Mouse (Mus musculus) CH12.LX (cell line): ENCODE measurements around the gene Efhb. TPM values are rescaled to one million over a fixed set of nuclear protein-coding genes. Genes with fewer than 3 reads are reported as not detected.
A peak's percentile ranks its signal among the peaks of the same experiment; 100 is the strongest.

ENCODE experiments used
- DNase-seq: peaks from one replicate; pipeline ENCODE4 v3.0.0-alpha.2; 2013; ENCODE audit errors: extremely low read depth
- H3K27ac ChIP-seq: 2 replicates; pipeline ENCODE4 v1.5.1; 2012; ENCODE audit warnings: low read depth, mild to moderate bottlenecking, control low read depth, moderate library complexity; ENCODE audit not compliant: insufficient read depth
- H3K27me3 ChIP-seq: replicated peaks from 2 replicates; pipeline ENCODE3; 2012; ENCODE audit warnings: inconsistent platforms
- H3K36me3 ChIP-seq, 2 experiments: replicated peaks in 1 of 2; 2 replicates each; pipeline versions ENCODE3 to v1.6.1; 2012; ENCODE audit warnings: inconsistent platforms in 1 of 2, low read length in 1 of 2, mild to moderate bottlenecking in 1 of 2, mixed read lengths in 1 of 2, moderate library complexity in 1 of 2; ENCODE audit not compliant: control insufficient read depth in 1 of 2, insufficient read depth in 1 of 2
- H3K4me1 ChIP-seq, 2 experiments: 2 replicates each; pipeline ENCODE4 v1.6.1; 2012; ENCODE audit warnings: inconsistent platforms in 1 of 2, moderate library complexity in 1 of 2; ENCODE audit not compliant: insufficient read depth in 2 of 2, control insufficient read depth in 1 of 2
- H3K4me2 ChIP-seq: 2 replicates; pipeline ENCODE4 v1.6.1; 2012; ENCODE audit warnings: low read depth, mild to moderate bottlenecking, control low read depth; ENCODE audit not compliant: poor library complexity, insufficient read depth, severe bottlenecking
- H3K4me3 ChIP-seq, 3 experiments: fragments of 150-350 bp in 1 of 3; sonication (generic) in 1 of 3; replicated peaks in 1 of 3; 2 replicates each; pipeline versions ENCODE3 to v1.5.1; 2011 to 2012; ENCODE audit warnings: low read depth in 2 of 3, low read length in 2 of 3, mild to moderate bottlenecking in 2 of 3, moderate library complexity in 2 of 3, control low read depth in 1 of 3, improper control_type of control experiment in 1 of 3, inconsistent platforms in 1 of 3, mixed read lengths in 1 of 3; ENCODE audit not compliant: poor library complexity in 1 of 3
- H3K79me2 ChIP-seq: replicated peaks from 2 replicates; pipeline ENCODE4 v1.6.1; 2012; ENCODE audit warnings: mild to moderate bottlenecking, moderate library complexity; ENCODE audit not compliant: control insufficient read depth, poor library complexity, insufficient read depth, severe bottlenecking; ENCODE audit errors: extremely low read depth
- H3K9ac ChIP-seq: 2 replicates; pipeline ENCODE4 v1.6.1; 2012; ENCODE audit warnings: low read depth, mild to moderate bottlenecking, control low read depth, moderate library complexity; ENCODE audit not compliant: insufficient read depth
- H3K9me3 ChIP-seq: replicated peaks from 2 replicates; pipeline ENCODE3; 2012; ENCODE audit warnings: low read length, inconsistent platforms, mixed read lengths
- BHLHE40 ChIP-seq: IDR thresholded peaks from 2 replicates; pipeline ENCODE4 v1.6.1; 2011; ENCODE audit warnings: mild to moderate bottlenecking, low read depth, low read length, improper control_type of control experiment
- CHD1 ChIP-seq: IDR thresholded peaks from 2 replicates; pipeline ENCODE4 v1.6.1; 2012; ENCODE audit warnings: low read depth, low read length, improper control_type of control experiment, inconsistent platforms
- CHD2 ChIP-seq: IDR thresholded peaks from 2 replicates; pipeline ENCODE4 v1.6.1; 2011; ENCODE audit warnings: low read length, improper control_type of control experiment
- CTCF ChIP-seq, 2 experiments: IDR thresholded peaks in 1 of 2; conservative IDR thresholded peaks in 1 of 2; 2 replicates each; pipeline ENCODE4 v1.5.1; 2011 to 2012; ENCODE audit warnings: low read depth in 2 of 2, low read length in 2 of 2, improper control_type of control experiment in 1 of 2, inconsistent platforms in 1 of 2, mild to moderate bottlenecking in 1 of 2, moderate library complexity in 1 of 2
- ELF1 ChIP-seq: IDR thresholded peaks from 2 replicates; pipeline ENCODE4 v1.6.1; 2014; ENCODE audit warnings: low read depth, mild to moderate bottlenecking, inconsistent platforms, low read length, improper control_type of control experiment
- ETS1 ChIP-seq: conservative IDR thresholded peaks from 2 replicates; pipeline ENCODE4 v1.6.1; 2012; ENCODE audit warnings: low read depth, mild to moderate bottlenecking, inconsistent platforms, low read length, improper control_type of control experiment, moderate library complexity
- GABPA ChIP-seq: IDR thresholded peaks from 2 replicates; pipeline ENCODE4 v1.6.1; 2012; ENCODE audit warnings: low read depth, low read length, improper control_type of control experiment, inconsistent platforms; ENCODE audit not compliant: insufficient replicate concordance
- HCFC1 ChIP-seq: IDR thresholded peaks from 2 replicates; pipeline ENCODE4 v1.6.1; 2012; ENCODE audit warnings: low read depth, mild to moderate bottlenecking, inconsistent platforms, low read length, improper control_type of control experiment
- IRF4 ChIP-seq: IDR thresholded peaks from 2 replicates; pipeline ENCODE4 v1.6.1; 2014; ENCODE audit warnings: low read depth, mild to moderate bottlenecking, inconsistent platforms, low read length, improper control_type of control experiment
- JUN ChIP-seq: IDR thresholded peaks from 2 replicates; pipeline ENCODE4 v1.6.1; 2011; ENCODE audit warnings: low read depth, mild to moderate bottlenecking, low read length, improper control_type of control experiment, moderate library complexity; ENCODE audit not compliant: insufficient read depth
- JUND ChIP-seq: conservative IDR thresholded peaks from 2 replicates; pipeline ENCODE4 v1.6.1; 2011; ENCODE audit warnings: low read depth, low read length, improper control_type of control experiment
- MAX ChIP-seq: IDR thresholded peaks from 2 replicates; pipeline ENCODE4 v1.6.1; 2011; ENCODE audit warnings: low read length, improper control_type of control experiment
- MAZ ChIP-seq: IDR thresholded peaks from 2 replicates; pipeline ENCODE4 v1.6.1; 2012; ENCODE audit warnings: low read depth, mild to moderate bottlenecking, inconsistent platforms, low read length, improper control_type of control experiment, moderate library complexity
- MEF2A ChIP-seq: IDR thresholded peaks from 2 replicates; pipeline ENCODE4 v1.6.1; 2014; ENCODE audit warnings: low read depth, mild to moderate bottlenecking, inconsistent platforms, low read length, improper control_type of control experiment, borderline replicate concordance
- MXI1 ChIP-seq: IDR thresholded peaks from 2 replicates; pipeline ENCODE4 v1.6.1; 2011; ENCODE audit warnings: mild to moderate bottlenecking, low read depth, low read length, improper control_type of control experiment
- NRF1 ChIP-seq: IDR thresholded peaks from 2 replicates; pipeline ENCODE4 v1.6.1; 2014; ENCODE audit warnings: low read depth, mild to moderate bottlenecking, inconsistent platforms, low read length, improper control_type of control experiment, moderate library complexity
- POLR2AphosphoS2 ChIP-seq: IDR thresholded peaks from 2 replicates; pipeline ENCODE4 v1.6.1; 2011; ENCODE audit warnings: low read depth, low read length, improper control_type of control experiment
- RAD21 ChIP-seq: IDR thresholded peaks from 2 replicates; pipeline ENCODE4 v1.6.1; 2011; ENCODE audit warnings: low read depth, mild to moderate bottlenecking, low read length, improper control_type of control experiment, moderate library complexity
- SMC3 ChIP-seq: IDR thresholded peaks from 2 replicates; pipeline ENCODE4 v1.6.1; 2011; ENCODE audit warnings: low read depth, low read length, improper control_type of control experiment
- TBP ChIP-seq: conservative IDR thresholded peaks from 2 replicates; pipeline ENCODE4 v1.6.1; 2011; ENCODE audit warnings: low read depth, low read length, improper control_type of control experiment
- TCF12 ChIP-seq: IDR thresholded peaks from 2 replicates; pipeline ENCODE4 v1.6.1; 2014; ENCODE audit warnings: low read depth, mild to moderate bottlenecking, inconsistent platforms, low read length, improper control_type of control experiment
- USF1 ChIP-seq: IDR thresholded peaks from 2 replicates; pipeline ENCODE4 v1.6.1; 2014; ENCODE audit warnings: low read depth, mild to moderate bottlenecking, inconsistent platforms, low read length, improper control_type of control experiment
- USF2 ChIP-seq: conservative IDR thresholded peaks from 2 replicates; pipeline ENCODE4 v1.6.1; 2011; ENCODE audit warnings: low read depth, low read length, improper control_type of control experiment
- ZNF384 ChIP-seq: IDR thresholded peaks from 2 replicates; pipeline ENCODE4 v1.6.1; 2012; ENCODE audit warnings: low read depth, low read length, improper control_type of control experiment, inconsistent platforms
- dilution Hi-C: fragments of 300-500 bp; cut with MboI; formaldehyde crosslinking; loops from 2 replicates; pipeline ENCODE4 v1.14.3; 2020; ENCODE audit warnings: low sequenced_read_pairs; ENCODE audit not compliant: extremely low pct_unique_long_range_greater_than_20kb, extremely low pct_ligation_motif_present
- in situ Hi-C: fragments of 300-500 bp; cut with MboI; formaldehyde crosslinking; loops from 3 replicates; pipeline ENCODE4 v1.14.3; 2019; ENCODE audit warnings: low sequenced_read_pairs, low pct_ligation_motif_present, low pct_unique_long_range_greater_than_20kb, mixed read lengths
- polyA plus RNA-seq: library from polyadenylated mRNA; unstranded; fragments of >175 nt; gene quantifications from 2 replicates; pipeline ENCODE4 v1.2.1, GENCODE M21; 2012; ENCODE audit warnings: low read depth; ENCODE audit not compliant: insufficient read length
- total RNA-seq, 2 experiments: library from RNA; depleted of rRNA; stranded (reverse); fragments of 300-350 nt in 1 of 2; fragments of >200 nt in 1 of 2; gene quantifications; 2 replicates each; pipeline ENCODE4 v1.2.3; 2012 to 2014

Gene Efhb
- total and polyA plus RNA-seq, 3 experiments: 0.04 to 0.09 TPM; not detected in 1

DNA sequence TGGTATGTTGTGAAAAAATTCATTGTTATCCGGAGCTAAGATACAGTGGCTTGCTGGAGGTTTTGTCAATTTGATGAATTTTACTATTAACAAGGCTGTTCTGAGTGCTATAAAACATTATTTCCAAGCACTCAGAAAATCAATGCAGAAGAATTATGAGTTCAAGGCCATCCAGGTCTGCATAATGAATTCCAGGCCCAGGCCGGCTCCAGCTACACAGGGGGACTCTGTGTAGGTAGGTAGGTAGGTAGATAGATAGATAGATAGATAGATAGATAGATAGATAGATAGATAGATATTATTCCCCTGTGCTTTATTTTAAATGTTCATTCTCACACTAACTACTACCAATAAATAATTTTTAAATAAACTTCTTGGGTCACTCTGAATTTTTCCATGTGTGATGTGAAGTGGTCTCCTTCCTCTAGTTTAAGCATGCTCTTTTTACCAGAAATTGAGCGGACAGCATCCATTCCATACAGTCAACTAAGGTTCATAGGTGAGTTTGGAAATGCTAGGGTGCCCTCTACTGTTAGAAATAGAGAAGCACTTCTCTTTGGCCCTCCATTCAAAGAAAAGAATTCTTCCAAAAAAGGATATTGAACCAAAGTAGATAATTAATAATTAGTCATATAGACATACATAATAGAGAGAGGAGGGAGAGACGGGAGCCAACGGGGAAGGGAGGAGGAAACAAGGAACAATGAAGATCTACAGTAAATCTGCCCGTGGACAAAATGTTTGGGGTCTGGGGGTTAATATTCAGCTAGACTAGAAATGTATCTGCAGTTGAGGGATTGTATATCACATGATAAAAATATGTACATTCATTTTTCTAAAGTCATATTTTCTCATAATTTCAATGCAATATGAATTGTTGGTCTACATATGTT, 75.3 kb downstream of the Efhb start:
- TF ChIP-seq ELF1: no peak
- TF ChIP-seq CTCF (conservative IDR thresholded peaks at IDR 0.05 in 1 of 2, IDR thresholded peaks at IDR 0.05 in 1 of 2; ENCODE audit: low read depth in 2 of 2, low read length in 2 of 2): peak; percentile 25 to 69; a peak in 2 of 4 replicates
- TF ChIP-seq NRF1: no peak
- peak; percentile 74 for TF ChIP-seq RAD21
- TF ChIP-seq SMC3: peak; percentile 36; the same call in 1 of the 2 replicates
- TF ChIP-seq, all 38 proteins: peak for 3
- H3K9me3 ChIP-seq: no peaks in the 10 kb centered on the region
- peak; percentile 11 for DNase-seq
- no peak overlapping the region for H3K27ac ChIP-seq
- H3K27me3 ChIP-seq: peaks cover 8% of the 10 kb centered on the region
- H3K36me3 ChIP-seq: no peaks in the 10 kb centered on the region
- in situ Hi-C loops: loop anchor here (25.0 kb wide), 1 partner anchor 826 kb away; no protein-coding TSS in a partner anchor
- no peak overlapping the region for H3K4me2 ChIP-seq
- H3K4me3 ChIP-seq: no peak overlapping the region
- no peaks in the 10 kb centered on the region for H3K4me1 ChIP-seq
- H3K79me2 ChIP-seq: no peaks in the 10 kb centered on the region
- H3K9ac ChIP-seq: no peak overlapping the region
- dilution Hi-C loops: no loop called here

DNA sequence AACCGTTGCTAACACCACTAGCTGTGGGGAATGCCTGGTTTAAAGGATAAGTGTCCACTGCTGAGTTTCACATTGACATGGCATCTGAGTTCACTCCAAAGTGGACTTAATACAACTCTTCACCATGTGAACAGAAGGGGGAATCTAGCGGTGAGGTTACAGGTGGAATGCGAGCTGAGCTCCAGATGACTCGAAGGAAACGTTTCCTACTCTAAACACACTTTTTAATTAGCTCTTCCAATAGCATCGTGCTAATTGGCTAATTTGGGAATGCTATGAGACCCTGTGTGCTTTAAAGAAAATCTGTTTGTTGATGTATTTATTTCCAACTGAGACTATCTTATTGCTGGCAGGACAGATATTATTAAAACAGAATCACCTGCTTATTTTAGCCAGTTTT, 76.3 kb downstream of the Efhb start:
- dilution Hi-C loops: no loop called here

DNA sequence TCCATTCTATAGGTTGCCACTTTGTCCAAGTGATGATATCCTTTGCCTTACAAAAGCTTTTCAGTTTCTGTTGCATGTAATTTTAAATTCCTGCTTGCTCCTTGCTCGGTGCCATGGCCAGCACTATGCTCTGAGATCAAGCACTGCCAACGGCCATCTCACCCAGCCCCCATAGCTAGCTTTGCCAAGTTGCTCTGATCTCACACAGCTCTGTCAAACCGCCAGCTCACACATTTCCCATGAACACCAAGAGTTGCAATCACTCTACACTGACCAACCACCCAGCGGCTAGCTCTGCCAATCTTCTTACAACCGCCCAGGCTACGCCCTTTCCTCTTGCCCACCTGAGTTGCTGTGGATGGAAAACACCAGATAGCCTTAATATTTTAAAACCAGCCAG, 99.0 kb downstream of the Efhb start:
- dilution Hi-C loops: no loop called here
- in situ Hi-C loops: no loop called here
- Histone ChIP-seq H3K36me3 (no peaks in the 10 kb centered on the region), H3K9me3 (peaks cover 10% of the 10 kb centered on the region), H3K27me3 (no peaks in the 10 kb centered on the region), H3K27ac (no peak overlapping the region), H3K79me2 (no peaks in the 10 kb centered on the region), H3K4me2 (no peak overlapping the region)
- no peak for DNase-seq
- TF ChIP-seq MAZ (no peak), CHD1 (no peak), USF1 (no peak), NRF1 (no peak), JUND (no peak), CHD2 (no peak), ELF1 (no peak), JUN (no peak), TCF12 (no peak), MEF2A (no peak), CTCF (conservative IDR thresholded peaks at IDR 0.05 in 1 of 2, IDR thresholded peaks at IDR 0.05 in 1 of 2; ENCODE audit: low read depth in 2 of 2, low read length in 2 of 2) (no peak), ETS1 (no peak), MAX (no peak), BHLHE40 (no peak), MXI1 (no peak), USF2 (no peak), POLR2AphosphoS2 (no peak), SMC3 (no peak)
- TF ChIP-seq, all 38 proteins: peak for 0
- H3K4me3 ChIP-seq: no peak overlapping the region
- H3K4me1 ChIP-seq: no peaks in the 10 kb centered on the region
- no peak overlapping the region for H3K9ac ChIP-seq

More for the DNA sequence above, 76.3 kb downstream of the Efhb start:
- TF ChIP-seq TBP: no peak
- no peak for TF ChIP-seq NRF1
- TF ChIP-seq GABPA: no peak
- TF ChIP-seq POLR2AphosphoS2: no peak
- no peak for TF ChIP-seq USF1
- TF ChIP-seq ETS1: no peak
- no peak for TF ChIP-seq IRF4
- no peak for TF ChIP-seq CTCF (conservative IDR thresholded peaks at IDR 0.05 in 1 of 2, IDR thresholded peaks at IDR 0.05 in 1 of 2; ENCODE audit: low read depth in 2 of 2, low read length in 2 of 2)
- TF ChIP-seq ZNF384: no peak
- no peak for TF ChIP-seq ELF1
- TF ChIP-seq HCFC1: no peak
- H3K27ac ChIP-seq: no peak overlapping the region
- no peak overlapping the region for H3K4me3 ChIP-seq
- H3K4me2 ChIP-seq: no peak overlapping the region
- peaks cover 8% of the 10 kb centered on the region for H3K27me3 ChIP-seq
- H3K9me3 ChIP-seq: no peaks in the 10 kb centered on the region
- no peak for DNase-seq
- H3K36me3 ChIP-seq: no peaks in the 10 kb centered on the region
- H3K4me1 ChIP-seq: no peaks in the 10 kb centered on the region
- in situ Hi-C loops: loop anchor here (25.0 kb wide), 1 partner anchor 825 kb away; no protein-coding TSS in a partner anchor
- no peak overlapping the region for H3K9ac ChIP-seq
- no peaks in the 10 kb centered on the region for H3K79me2 ChIP-seq
